Mouse (Mus musculus) thymus, postnatal 36 days (tissue): ENCODE data around the gene Nt5dc3.

Source experiments
- DNase-seq, 2 experiments: peaks; one replicate each; pipeline ENCODE4 v3.0.0; 2022; ENCODE audit warnings: mixed read lengths in 2 of 2

Nt5dc3 gene

GRCm38 (mm10) chr10:86778398-86779116, at the start of gene Nt5dc3:
TSS of gene Nt5dc3 (plus strand) at chr10:86779005.
- DNase-seq = peak; percentile 96 to 97

- DNase-seq = peak; percentile 83 to 89
These were observed 47.8 kb upstream of the Nt5dc3 start for GRCm38 (mm10) chr10:86730823-86731499.

- DNase-seq = no peak
These were observed 47.3 kb upstream of the Nt5dc3 start for GRCm38 (mm10) chr10:86731500-86731863.

DNA sequence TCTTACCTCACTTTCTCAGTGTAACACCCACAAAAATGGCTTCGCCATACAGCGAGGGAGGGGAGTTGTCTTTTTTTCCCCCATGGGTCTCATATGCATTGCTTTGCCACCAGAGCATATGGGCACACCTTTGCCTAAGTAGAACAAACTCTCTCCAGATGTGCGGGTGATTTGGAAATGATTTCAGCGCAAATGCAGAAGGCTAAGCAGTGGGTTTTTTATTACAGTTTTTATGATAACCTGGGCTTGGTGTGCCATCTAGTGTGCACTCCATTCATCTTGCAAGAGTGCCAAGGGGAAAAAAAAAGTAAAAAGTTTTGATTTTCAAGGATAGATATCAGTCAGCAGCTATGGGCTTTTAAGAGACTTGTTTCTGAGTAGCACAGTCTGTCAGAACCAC, 43.8 kb upstream of the Nt5dc3 start:
- DNase-seq = no peak

DNA sequence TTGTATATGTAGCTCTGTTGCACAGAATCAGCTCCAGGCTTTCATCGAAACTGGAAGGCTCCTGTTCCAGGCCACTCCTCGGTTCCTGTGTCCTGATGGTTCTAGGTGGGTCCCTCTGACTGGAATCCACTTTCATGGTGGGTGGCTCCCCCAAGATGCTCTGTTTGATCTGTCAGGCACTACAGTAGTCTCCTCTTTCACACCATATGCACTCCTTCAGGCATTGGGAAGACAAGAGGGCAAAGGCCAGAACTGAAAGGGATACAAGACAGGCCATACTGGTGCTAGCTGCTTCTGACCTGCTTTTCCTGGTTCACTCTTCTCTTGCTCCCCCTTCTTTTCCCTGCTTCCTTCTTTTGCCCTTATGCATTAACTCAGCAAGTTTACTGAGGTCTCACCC, 35.9 kb upstream of the Nt5dc3 start:
- no peak for DNase-seq

- no peak for DNase-seq
These were observed 34.5 kb upstream of the Nt5dc3 start for GRCm38 (mm10) chr10:86744306-86744705.

DNA sequence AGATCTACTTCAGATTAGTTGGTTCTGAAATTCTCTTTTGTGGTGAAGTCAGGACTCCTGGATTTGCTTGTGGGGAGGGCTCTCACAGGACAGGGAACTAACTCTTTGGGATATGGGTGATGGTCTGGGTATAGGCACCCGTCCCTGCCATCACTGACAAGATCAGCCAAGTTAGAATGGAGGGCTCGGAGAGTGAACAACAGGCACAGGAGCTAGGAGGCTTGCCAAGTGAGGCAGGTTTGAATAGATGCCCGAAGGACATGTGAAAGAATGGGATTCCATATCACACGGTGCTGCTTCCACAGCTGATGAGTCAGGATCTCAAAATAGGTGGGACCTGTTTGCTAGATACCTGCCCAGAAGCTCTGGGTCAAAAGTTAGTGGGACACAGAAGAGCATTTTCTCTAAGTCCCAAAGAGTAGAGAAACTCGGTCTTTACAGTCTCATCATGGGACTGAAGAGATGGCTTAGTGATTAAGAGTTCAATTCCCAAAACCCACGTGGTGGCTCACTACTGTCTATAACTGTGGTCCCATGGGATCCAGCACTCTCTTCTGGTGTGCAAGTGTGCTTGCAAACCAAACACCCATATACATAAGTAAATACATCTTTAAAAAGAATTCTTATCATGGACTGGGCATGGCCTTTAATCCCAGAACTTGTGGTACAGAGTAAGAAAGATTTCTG, 22.8 kb upstream of the Nt5dc3 start:
- no peak for DNase-seq

- DNase-seq = no peak
These were observed 21.1 kb upstream of the Nt5dc3 start for GRCm38 (mm10) chr10:86757724-86758123.

- DNase-seq = no peak
These were observed 20.6 kb upstream of the Nt5dc3 start for GRCm38 (mm10) chr10:86758211-86758610.

GRCm38 (mm10) chr10:86761236-86761635, 17.6 kb upstream of the Nt5dc3 start:
- DNase-seq = no peak

DNA sequence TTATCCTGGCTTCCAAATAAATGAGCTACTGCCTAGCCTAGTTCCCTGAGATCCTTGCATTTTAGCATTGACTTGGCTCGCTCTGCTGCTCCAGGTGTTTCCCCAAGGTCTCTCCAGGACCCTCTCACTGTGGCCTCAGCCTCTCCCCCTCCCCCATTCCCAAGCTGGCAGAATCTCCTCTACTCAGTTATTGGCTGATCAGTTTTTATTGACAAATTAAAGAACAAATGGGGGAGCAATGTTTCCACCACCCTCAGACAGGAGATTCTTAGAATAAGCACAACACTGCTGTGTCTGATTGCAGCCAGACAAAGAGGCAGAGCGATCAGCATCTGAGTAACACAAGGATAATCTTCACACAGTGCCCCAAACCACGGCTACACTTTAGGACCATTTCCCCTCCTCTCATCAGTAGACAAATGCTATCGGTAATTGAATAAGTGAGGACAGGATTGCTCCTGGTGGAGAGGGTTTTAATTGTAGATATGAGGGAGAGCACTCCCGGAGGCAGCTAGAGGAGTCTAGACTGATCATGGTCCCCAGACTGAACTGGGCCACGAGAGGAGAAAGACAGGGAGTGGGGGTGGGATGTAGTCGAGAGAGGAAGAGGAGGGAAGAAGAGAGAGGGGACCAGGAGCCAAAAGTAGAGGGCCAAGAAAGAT, 17.0 kb upstream of the Nt5dc3 start:
- DNase-seq = no peak

DNA sequence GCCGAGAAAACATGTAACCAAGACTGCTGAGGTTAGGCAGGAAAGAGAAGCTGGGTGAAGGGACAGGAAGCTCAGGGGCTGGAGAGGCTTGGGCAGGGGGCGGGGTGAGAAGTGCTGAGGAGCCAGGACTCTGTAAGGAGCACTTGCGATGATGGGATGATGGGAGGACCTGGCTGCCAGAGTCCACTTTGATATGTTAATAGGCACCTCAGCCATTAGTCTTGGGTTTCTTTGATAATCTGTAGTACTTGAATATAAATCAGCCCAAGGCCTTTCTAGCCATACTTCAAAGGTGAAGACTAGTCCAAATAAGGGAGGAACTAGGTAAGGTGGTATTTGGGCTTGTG, 16.4 kb upstream of the Nt5dc3 start:
- no peak for DNase-seq

DNA sequence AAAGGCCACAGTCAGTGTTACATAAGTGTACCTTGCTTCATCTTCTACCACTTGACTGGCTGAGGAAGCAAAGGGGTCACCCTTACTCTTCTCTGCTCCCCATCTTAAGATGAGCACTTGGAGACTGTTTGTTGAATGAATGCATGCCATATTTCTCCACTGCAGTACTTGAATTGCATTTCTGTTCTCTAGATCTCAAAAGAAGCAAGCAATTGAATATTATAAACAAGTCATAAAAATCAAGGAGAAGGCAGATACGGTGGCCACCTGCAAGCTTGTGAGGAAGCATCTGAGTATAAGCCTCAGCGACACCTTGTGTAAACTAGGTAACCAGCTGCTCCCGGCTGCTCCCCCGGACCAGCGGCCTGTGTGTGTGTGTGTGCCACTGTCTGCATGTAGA, 15.1 kb upstream of the Nt5dc3 start, which contains the start of gene Gm49358:
Gene Gm49358, plus strand, starts transcription at position 301 of the 400 bp plus-strand sequence.
- DNase-seq = no peak

- no peak for DNase-seq
These were observed 13.3 kb upstream of the Nt5dc3 start for GRCm38 (mm10) chr10:86765344-86765966.

- no peak for DNase-seq
These were observed 9.6 kb upstream of the Nt5dc3 start for GRCm38 (mm10) chr10:86769216-86769615.

DNA sequence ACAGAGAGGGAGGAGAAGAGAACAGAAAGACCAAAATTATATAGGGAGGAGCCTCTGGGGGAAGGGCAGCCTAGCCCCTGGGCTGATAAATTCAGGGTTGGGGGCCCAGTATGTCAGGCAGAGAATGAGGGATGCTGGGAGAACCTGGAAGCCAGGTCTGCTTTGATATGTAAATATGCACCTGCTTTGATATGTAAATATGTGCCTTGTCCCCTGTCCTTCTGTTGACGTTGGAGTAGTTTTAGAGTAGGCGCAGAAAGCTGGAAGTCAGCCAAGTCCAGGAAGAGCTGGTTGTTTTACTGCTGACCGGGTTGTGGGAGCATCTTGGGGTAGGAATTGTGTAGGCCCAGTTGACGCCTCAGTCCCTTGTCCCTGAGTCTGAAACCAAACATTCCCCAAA, 9.0 kb upstream of the Nt5dc3 start:
- DNase-seq = no peak

GRCm38 (mm10) chr10:86771701-86772100, 7.1 kb upstream of the Nt5dc3 start:
- DNase-seq = no peak

DNA sequence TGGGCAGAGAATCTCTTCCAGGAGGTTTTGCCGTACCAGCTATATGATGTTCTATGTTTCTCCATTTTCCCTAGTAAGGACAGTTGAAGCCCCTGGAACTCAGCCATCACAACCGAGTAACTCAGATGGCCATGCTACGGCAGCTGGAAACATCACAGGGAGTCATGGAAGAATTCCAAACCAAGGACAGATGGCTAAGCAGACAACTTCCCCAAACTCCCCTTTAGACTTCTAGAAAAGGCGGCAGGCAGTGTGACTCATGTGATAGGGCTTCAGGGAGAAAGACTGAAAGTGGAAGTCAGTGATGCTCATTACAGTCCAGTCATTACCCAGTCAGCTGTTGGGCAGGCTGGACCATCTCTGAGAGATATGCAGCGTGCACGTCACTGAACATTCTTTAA, 6.6 kb upstream of the Nt5dc3 start:
- DNase-seq = no peak

DNA sequence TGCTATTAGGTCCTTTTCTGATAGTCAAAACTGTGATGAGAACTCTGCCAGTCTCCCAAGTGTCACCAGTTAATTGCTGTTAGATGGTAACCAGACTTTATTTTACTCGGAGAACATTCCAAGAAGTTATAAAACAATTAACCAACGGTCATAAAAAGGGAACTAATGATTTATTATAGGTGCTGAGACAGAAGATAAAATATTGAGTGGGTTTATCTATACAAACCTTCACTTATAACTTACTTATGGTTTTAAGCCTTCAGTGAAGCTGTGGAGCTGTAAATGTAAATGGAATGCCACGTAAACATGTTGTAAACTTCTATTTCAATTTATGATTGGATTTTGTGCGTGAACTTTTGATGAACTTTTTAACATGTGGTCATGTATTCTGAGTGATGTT, 5.4 kb upstream of the Nt5dc3 start:
- DNase-seq = no peak

DNA sequence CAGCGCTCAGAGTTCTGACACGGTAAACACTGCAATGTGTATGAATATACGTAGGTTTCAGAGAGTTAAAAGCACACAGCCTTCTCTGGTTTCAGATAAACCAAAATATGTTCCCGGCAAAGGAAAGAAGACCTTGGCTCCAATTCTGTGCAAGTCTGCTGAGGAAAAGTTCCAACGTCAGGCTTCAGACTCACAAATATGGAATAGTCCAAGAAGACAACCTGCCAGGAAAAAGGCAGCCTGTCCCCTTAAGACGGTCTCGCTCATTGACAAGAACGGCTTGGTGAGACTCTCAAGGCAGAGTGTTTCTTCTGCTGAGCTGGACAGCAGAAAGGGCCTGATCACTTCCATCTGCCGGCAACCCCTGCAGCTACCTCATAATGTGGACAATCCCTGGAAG, 2.5 kb upstream of the Nt5dc3 start:
- DNase-seq = no peak

GRCm38 (mm10) chr10:86777614-86778319, 1.0 kb upstream of the Nt5dc3 start:
- no peak for DNase-seq

DNA sequence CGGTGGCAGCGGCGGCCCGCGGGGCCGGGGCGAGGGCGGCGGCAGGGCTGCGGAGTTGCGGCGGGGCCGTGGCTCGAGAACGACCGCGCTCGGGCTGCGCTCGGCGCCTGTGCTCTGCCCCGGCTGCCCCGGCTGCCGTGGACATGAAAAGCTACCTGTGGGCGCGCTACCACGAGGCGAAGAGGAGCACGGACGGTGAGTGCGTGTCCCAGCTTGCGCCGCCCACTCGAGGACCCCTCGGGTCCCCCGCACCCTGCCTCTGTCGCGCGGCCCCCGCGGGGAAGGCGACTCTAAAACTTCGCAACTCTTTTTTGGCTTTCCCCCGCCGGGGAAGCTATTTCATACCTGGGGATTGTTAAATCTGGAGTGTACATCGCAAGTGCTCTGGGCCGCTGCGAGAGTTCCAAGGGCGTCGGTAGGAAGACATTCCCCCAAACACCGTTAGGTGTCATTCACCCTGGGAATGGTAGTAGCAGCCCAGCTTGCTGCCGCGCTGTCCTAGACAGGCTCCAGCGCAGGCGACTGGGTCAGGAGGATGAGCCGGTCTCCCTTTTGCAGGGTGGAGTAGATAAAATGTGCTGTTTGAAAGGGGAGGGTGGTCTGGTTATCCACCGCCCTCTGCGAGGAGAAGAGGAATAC, 431 bp downstream of the Nt5dc3 start:
- DNase-seq = peak in 1 of 2 experiments; percentile 31
